Mouse (Mus musculus) cerebellum, adult 8-10 months (tissue): Measurements from ENCODE around the gene Recql5.

Experiments used
- DNase-seq: peaks from one replicate; pipeline ENCODE4 v3.0.0; 2022

The Recql5 gene

DNA sequence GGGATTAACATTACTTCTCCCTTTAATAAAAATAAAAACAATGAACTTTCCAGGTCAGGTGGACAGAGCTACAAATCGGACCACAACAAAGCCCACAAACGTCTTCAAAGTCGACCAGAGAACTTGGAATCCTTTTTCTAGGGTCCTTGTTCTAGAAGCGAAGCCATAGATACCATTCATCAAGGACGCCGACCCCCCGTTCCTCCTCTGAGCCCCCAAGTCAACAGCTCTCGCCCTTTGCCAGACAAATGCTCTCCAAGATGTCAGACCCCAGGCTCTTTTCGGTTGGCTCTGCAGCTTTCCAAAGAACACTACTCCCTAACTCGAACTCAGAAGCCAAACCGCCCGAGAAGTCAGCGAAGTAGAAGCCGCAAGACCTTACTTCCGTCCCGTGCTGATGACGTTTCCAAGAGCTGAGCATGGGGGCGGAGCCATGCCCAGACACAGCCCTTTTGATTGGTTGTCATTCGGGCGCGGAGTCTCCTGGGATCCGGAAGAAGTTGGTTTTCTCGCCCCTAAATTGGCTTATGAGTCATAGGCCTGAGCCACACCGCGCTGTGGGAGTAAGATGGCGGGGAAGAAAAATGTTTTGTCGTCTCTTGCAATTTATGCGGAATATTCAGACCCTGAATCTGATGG is at the start of gene Recql5, which contains the start of gene Sap30bp:
Gene Recql5, minus strand, starts transcription at position 370 of the 639 bp plus-strand sequence.
Gene Sap30bp, plus strand, starts transcription at position 175 of the 639 bp plus-strand sequence.
- DNase-seq = peak; percentile 97

- peak; percentile 35 for DNase-seq
These were observed 49.2 kb upstream of the Recql5 start for GRCm38 (mm10) chr11:115982472-115982871.

- DNase-seq = no peak
These were observed 42.3 kb upstream of the Recql5 start for GRCm38 (mm10) chr11:115975544-115975943.

DNA sequence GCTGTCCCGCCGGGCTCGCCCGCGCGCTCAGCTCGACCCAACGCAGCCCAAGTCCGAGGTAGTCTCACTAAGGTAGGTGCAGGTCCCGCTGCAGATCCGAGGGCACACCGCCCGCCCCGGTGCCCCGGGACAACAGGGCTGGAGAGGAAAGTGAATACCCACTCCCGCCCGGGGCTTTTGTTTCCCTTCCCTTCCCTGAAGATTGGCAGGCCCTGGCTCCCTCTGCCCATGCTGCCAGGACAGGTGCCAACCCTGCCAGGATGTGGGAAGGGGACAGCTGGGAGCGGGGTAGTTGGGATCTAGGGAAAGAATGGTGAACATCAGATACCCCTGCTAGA is 41.8 kb upstream of the Recql5 start:
- no peak for DNase-seq

- no peak for DNase-seq
These were observed 41.2 kb upstream of the Recql5 start, which contains the start of gene Itgb4 for GRCm38 (mm10) chr11:115974309-115975082. Gene Itgb4 (plus strand): TSS chr11:115974709.

- no peak for DNase-seq
These were observed 37.7 kb upstream of the Recql5 start for GRCm38 (mm10) chr11:115971016-115971415.

- no peak for DNase-seq
These were observed 36.9 kb upstream of the Recql5 start for GRCm38 (mm10) chr11:115970006-115970673.

GRCm38 (mm10) chr11:115968731-115969405 is 35.6 kb upstream of the Recql5 start:
- DNase-seq = no peak

- DNase-seq = no peak
These were observed 31.8 kb upstream of the Recql5 start for GRCm38 (mm10) chr11:115964977-115965604.

DNA sequence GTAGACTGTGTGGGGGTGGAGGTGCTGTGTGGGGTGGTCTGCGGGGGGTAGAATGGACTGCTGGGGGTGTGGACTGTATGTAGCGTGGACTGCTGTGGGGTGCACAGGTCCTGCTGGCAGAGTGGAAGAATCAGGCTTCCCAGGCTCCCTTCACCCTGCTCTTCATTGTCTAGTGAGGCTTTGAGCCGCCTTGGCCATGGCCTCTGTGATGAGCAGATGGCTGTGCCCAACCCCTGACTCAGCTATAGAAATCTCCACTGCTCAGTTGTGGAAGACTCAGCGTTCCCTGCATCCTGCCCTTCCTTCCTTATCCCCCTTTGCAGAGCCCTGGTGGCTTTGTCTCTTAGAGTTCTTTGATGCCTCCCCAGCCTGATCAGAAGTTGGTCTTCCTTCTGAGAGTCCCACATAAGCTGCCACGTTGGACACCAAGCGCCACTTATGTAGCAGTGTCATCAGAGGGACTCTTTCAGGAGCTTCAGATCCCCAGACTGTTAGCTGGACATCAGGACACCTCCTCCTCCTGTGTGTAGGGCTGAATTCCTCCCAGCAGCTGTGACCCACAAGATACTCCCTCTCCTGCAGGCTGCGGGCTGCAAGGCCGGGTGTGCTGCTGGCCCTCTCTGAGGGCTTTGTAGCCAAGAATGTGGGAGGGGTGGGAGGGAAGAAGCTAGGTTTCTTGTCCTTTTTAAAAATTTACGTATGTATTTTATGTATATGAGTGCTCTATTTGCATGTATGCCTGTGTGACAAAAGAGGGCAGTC is 29.6 kb upstream of the Recql5 start:
- DNase-seq = no peak

DNA sequence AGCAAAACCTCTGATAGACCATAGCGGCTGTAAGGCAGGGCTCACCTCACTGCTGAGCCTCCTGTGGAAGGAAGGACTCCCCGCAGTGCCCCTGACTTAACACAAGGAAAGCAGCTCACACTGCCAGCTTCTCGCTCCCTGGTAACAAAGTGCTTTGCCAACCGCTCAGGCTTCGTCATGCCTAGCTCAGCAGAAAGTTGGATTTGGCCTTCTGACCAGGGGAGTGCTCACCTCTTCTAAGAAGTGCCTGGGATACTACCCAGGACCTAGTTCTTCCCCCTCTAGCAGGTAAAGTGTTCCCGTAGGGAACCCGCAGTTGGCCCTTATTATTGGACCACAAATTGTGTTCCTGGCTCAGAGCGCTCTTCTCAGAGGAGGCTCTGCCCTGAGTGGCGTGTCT is 25.7 kb upstream of the Recql5 start:
- DNase-seq = no peak

GRCm38 (mm10) chr11:115957971-115958370 is 24.7 kb upstream of the Recql5 start:
- DNase-seq = no peak

- DNase-seq = no peak
These were observed 23.2 kb upstream of the Recql5 start for GRCm38 (mm10) chr11:115956453-115956852.

- DNase-seq = no peak
These were observed 22.1 kb upstream of the Recql5 start for GRCm38 (mm10) chr11:115955195-115955858.

DNA sequence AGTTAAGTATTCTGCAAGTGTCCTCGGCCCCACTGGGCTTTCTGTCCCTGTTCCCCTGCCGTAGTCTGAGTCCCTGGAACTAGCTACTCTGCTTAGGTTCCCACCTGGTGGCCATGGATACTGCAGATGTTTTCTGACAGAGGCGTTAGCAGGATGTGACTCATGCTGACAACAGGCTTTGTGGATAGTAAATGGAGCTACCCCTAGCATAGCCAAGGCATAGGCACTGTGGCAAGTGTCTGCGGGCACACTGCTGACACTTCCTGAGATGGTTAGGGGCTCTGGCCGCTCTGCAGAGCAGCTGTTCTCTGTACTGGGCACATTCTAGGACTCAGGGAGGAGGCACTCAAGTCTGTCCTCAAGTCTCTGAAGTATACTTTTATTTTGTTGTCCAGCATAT is 21.4 kb upstream of the Recql5 start:
- no peak for DNase-seq

- DNase-seq = no peak
These were observed 17.4 kb upstream of the Recql5 start for GRCm38 (mm10) chr11:115950719-115951118.

DNA sequence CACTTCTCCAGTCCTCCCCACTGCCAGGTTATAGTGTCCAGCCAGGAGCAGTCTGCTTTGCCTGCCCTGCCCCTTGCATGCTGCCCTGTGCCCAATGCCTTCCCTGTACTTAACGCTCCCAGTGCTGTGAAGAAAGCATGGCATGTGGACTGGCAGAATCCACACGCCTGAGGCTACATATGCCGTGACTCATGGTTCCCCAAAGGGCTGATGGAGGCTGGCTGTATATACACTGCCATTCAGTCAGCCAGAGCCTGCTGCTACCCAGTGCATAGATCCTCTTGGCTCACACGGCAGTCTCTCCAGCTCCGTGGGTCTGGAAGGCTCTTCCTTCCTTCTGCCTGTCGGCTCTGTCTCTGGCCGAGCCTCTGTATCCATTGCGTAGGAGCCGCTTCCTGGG is 15.0 kb upstream of the Recql5 start:
- DNase-seq = no peak

- no peak for DNase-seq
These were observed 13.0 kb upstream of the Recql5 start for GRCm38 (mm10) chr11:115946221-115946828.

- no peak for DNase-seq
These were observed 12.0 kb upstream of the Recql5 start for GRCm38 (mm10) chr11:115945247-115945646.

- no peak for DNase-seq
These were observed 8.7 kb upstream of the Recql5 start for GRCm38 (mm10) chr11:115941980-115942379.
